Mouse (Mus musculus): ENCODE data around the gene Btg2.

DNA sequence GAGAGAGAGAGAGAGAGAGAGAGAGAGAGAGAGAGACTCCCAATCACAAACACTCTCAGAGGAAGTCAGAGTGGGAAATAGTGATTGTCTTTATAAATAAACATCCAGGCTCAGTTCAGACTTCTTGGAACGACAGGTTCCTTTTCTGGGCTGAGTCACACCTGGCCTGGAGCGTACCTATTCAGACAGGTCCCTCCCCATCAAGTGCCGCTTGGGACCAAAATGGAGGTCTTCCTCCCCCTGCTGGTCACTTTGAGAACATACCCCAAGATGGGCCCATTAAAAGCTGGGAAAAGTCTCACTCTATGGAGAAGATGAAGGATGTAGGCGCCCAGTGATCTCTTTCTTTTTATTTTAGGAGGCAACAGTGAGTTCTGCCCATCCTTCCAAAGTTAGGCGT, 27.8 kb upstream of the Btg2 start:
- no peak for TF ChIP-seq E2F4 (IDR thresholded peaks at IDR 0.05; ENCODE audit: insufficient read depth)
- no peak for TF ChIP-seq POLR2A (IDR thresholded peaks at IDR 0.05; ENCODE audit: insufficient read length, low read depth)
- TF ChIP-seq SRF (IDR thresholded peaks at IDR 0.05; ENCODE audit: control insufficient read depth, insufficient read length, low read depth), result no peak
- TF ChIP-seq MYOG (IDR thresholded peaks at IDR 0.05; ENCODE audit: control insufficient read depth in 1 of 3, insufficient read depth in 1 of 3, insufficient read length in 2 of 3, low read depth in 2 of 3), result no peak
- no peak for TF ChIP-seq POLR2AphosphoS2 (IDR thresholded peaks at IDR 0.05; ENCODE audit: insufficient read length, low read depth)
- no peak for TF ChIP-seq USF1 (IDR thresholded peaks at IDR 0.05; ENCODE audit: low read depth)

Data from myocyte (in vitro differentiated cells).